Mouse (Mus musculus) liver, adult 2 months (tissue): ENCODE measurements at regions not wholly inside any gene's neighbourhood (a gene's known extent, or its start where the extent isn't known, plus 50 kb on each side); places are given as distances from the start of the nearest gene placed in this dataset.
A peak's percentile ranks its signal among the peaks of the same experiment; 100 is the strongest.

Experiments used
- DNase-seq: peaks from one replicate; pipeline ENCODE4 v3.0.0-alpha.2; 2011; ENCODE audit warnings: low read depth, low spot score; ENCODE audit errors: extremely low read depth
- H3K27ac ChIP-seq: fragments of 200-500 bp; replicated peaks from 2 replicates; pipeline ENCODE4 v1.5.1; 2012; ENCODE audit warnings: low read depth, mild to moderate bottlenecking, control low read depth, inconsistent platforms, low read length; ENCODE audit not compliant: insufficient read depth
- H3K27me3 ChIP-seq: fragments of 200-500 bp; 2 replicates; pipeline ENCODE4 v1.6.1; 2012; ENCODE audit warnings: mild to moderate bottlenecking, moderate library complexity, low read length, inconsistent platforms; ENCODE audit not compliant: control insufficient read depth, insufficient read depth
- H3K36me3 ChIP-seq: fragments of 200-500 bp; 2 replicates; pipeline ENCODE4 v1.6.1; 2012; ENCODE audit warnings: low read length, inconsistent platforms; ENCODE audit not compliant: control insufficient read depth, insufficient read depth
- H3K4me1 ChIP-seq: fragments of 200-500 bp; 2 replicates; pipeline ENCODE4 v1.6.1; 2011; ENCODE audit warnings: low read length; ENCODE audit not compliant: control insufficient read depth, insufficient read depth
- H3K4me3 ChIP-seq: fragments of 200-500 bp; 2 replicates; pipeline ENCODE4 v1.5.1; 2011; ENCODE audit warnings: low read depth, mild to moderate bottlenecking, control low read depth, low read length, moderate library complexity; ENCODE audit not compliant: insufficient read depth
- H3K79me2 ChIP-seq: fragments of 200-500 bp; 2 replicates; pipeline ENCODE4 v1.6.1; 2012; ENCODE audit warnings: inconsistent platforms, mild to moderate bottlenecking, low read length, moderate library complexity; ENCODE audit not compliant: control insufficient read depth, insufficient read depth
- H3K9ac ChIP-seq: fragments of 200-500 bp; 2 replicates; pipeline ENCODE4 v1.6.1; 2012; ENCODE audit warnings: low read depth, mild to moderate bottlenecking, control low read depth, inconsistent platforms, low read length
- CTCF ChIP-seq: fragments of 200-500 bp; IDR thresholded peaks from 2 replicates; pipeline ENCODE4 v1.5.1; 2011; ENCODE audit warnings: low read depth, low read length, control low read depth
- POLR2A ChIP-seq: fragments of 200-500 bp; IDR thresholded peaks from 2 replicates; pipeline ENCODE4 v1.6.1; 2011; ENCODE audit warnings: low read length, control low read depth; ENCODE audit not compliant: insufficient read depth; ENCODE audit errors: extremely low read depth
- WGBS: fragments of 180-500 bp; shearing (Covaris S2); methylation state at CpG from one replicate; pipeline ENCODE4 v1.1.7; 2018; 5-methylcytosine and 5-hydroxymethylcytosine counted together

DNA sequence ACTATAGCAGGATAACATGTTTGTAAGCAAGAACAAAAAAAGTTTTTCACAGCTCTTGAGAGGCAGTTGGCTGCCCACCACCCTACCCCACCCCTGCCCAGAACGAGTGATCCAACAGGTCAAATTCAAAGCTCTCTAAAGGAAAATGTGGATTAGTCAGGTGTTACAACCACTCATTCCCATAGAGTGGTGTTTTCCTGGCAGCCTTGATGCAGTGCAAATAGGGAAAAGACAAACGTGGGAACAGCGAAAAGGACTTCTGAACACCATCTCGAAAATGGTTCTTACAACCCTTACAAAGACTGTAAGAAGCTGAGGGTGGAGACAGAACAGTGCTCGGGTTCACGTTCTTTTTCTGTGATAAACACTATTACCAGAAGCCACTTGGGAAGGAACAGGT is 523.8 kb downstream of the Gja1 start:
- H3K36me3 ChIP-seq = no peaks in the 10 kb centered on the region
- no peak for DNase-seq
- H3K4me1 ChIP-seq = no peaks in the 10 kb centered on the region
- H3K4me3 ChIP-seq = no peak overlapping the region
- no peaks in the 10 kb centered on the region for H3K79me2 ChIP-seq
- WGBS = 72% methylated on average over 6 of the region's 6 CpGs
- no peaks in the 10 kb centered on the region for H3K27me3 ChIP-seq
- H3K27ac ChIP-seq = no peak overlapping the region
- TF ChIP-seq POLR2A (no peak), CTCF (no peak)
- H3K9ac ChIP-seq = no peak overlapping the region

DNA sequence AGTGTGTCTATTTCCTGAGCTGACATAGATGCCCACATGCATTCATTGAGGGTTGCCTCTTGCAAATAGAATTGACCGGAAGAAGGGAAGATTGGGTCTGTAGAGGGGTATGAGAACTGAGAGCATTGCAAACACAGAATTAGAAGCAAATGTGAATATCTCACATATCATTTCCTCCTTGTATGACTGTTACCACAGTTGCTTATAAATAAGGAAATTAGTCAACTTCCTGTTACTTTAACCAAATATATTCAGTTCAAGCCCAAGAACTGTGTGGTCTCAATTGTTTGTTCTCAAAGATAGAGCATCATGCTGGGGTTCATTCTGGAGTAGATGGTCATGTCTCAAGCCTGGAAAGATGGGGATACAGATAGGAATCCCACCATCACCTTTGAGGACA is 535.6 kb downstream of the Gja1 start:
- Histone ChIP-seq H3K27ac (no peak overlapping the region), H3K4me1 (no peaks in the 10 kb centered on the region), H3K9ac (no peak overlapping the region), H3K79me2 (no peaks in the 10 kb centered on the region), H3K36me3 (no peaks in the 10 kb centered on the region), H3K27me3 (no peaks in the 10 kb centered on the region; the same call in 1 of the 2 replicates), H3K4me3 (no peak overlapping the region)
- no peak for TF ChIP-seq CTCF
- TF ChIP-seq POLR2A = no peak
- WGBS = 66% methylated on average over 1 of the region's 1 CpGs
- DNase-seq = no peak

GRCm38 (mm10) chr10:56914103-56914502 is 537.0 kb downstream of the Gja1 start:
- H3K27me3 ChIP-seq = no peaks in the 10 kb centered on the region
- H3K4me3 ChIP-seq = no peak overlapping the region
- DNase-seq = no peak
- no peak for TF ChIP-seq POLR2A
- no peak for TF ChIP-seq CTCF
- H3K36me3 ChIP-seq = no peaks in the 10 kb centered on the region
- 67% methylated on average over 5 of the region's 5 CpGs for WGBS
- no peaks in the 10 kb centered on the region for H3K79me2 ChIP-seq
- no peak overlapping the region for H3K9ac ChIP-seq
- H3K4me1 ChIP-seq = no peaks in the 10 kb centered on the region
- no peak overlapping the region for H3K27ac ChIP-seq

DNA sequence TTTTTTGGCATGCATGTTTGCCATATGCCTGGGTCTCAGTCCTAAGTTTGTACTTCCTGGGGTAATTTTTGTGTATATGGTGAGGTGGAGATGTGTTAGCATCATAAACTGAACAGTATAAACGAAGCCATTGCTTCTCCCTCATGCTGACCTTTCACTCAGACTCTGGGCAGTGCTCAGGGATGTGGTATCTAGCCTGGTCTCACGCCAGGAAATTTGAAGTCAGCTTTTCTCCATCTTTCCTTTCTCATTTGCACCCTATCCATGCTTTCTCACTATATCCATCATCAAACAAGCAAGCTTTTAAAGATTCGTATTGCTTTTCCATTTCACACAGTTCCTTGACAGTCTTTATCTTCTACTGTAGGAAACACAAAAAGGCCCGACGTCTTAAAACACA is 541.3 kb downstream of the Gja1 start:
- Histone ChIP-seq H3K36me3 (no peaks in the 10 kb centered on the region), H3K4me1 (no peaks in the 10 kb centered on the region), H3K9ac (no peak overlapping the region), H3K4me3 (no peak overlapping the region), H3K79me2 (no peaks in the 10 kb centered on the region), H3K27ac (no peak overlapping the region), H3K27me3 (no peaks in the 10 kb centered on the region)
- no peak for TF ChIP-seq CTCF
- no peak for TF ChIP-seq POLR2A
- no peak for DNase-seq
- 74% methylated on average over 5 of the region's 5 CpGs for WGBS

- 69% methylated on average over 20 of the region's 20 CpGs for WGBS
- TF ChIP-seq CTCF (no peak), POLR2A (no peak)
- no peaks in the 10 kb centered on the region for H3K27me3 ChIP-seq
- DNase-seq = peak; percentile 18
- H3K4me3 ChIP-seq = no peak overlapping the region
- H3K36me3 ChIP-seq = no peaks in the 10 kb centered on the region
- no peak overlapping the region for H3K27ac ChIP-seq
- H3K4me1 ChIP-seq = no peaks in the 10 kb centered on the region
- H3K9ac ChIP-seq = no peak overlapping the region
- H3K79me2 ChIP-seq = no peaks in the 10 kb centered on the region
Measured at GRCm38 (mm10) chr10:56920711-56921672, 543.9 kb downstream of the Gja1 start.

GRCm38 (mm10) chr10:56935174-56935573 is 551.0 kb upstream of the Hsf2 start:
- DNase-seq = no peak
- Histone ChIP-seq H3K27me3 (no peaks in the 10 kb centered on the region), H3K4me3 (no peak overlapping the region), H3K36me3 (no peaks in the 10 kb centered on the region), H3K9ac (no peak overlapping the region), H3K79me2 (no peaks in the 10 kb centered on the region), H3K4me1 (no peaks in the 10 kb centered on the region), H3K27ac (no peak overlapping the region)
- no peak for TF ChIP-seq CTCF
- TF ChIP-seq POLR2A = no peak
- WGBS = 89% methylated on average over 4 of the region's 4 CpGs
